Mouse (Mus musculus): ENCODE measurements around the gene Tnrc18.

GRCm38 (mm10) chr5:142768352-142769267 is 48.9 kb downstream of the Tnrc18 start:
- no peak for TF ChIP-seq POLR2A (IDR thresholded peaks at IDR 0.05; ENCODE audit: insufficient read depth, low read depth, low read length)
- no peak for TF ChIP-seq CTCF (IDR thresholded peaks at IDR 0.05; ENCODE audit: insufficient read depth, low read depth, low read length)
